Mouse (Mus musculus): ENCODE data around the gene Dennd5a. TPM values are rescaled to one million over a fixed set of nuclear protein-coding genes. Genes with fewer than 3 reads are reported as not detected.

Gene Dennd5a
- total RNA-seq, 1 experiment from 2014 or later = 133 TPM

Other genes starting within 250 kb of the Dennd5a start
- not detected in 2 replicates for gene BC051019, start 236.6 kb downstream of the Dennd5a start, total RNA-seq (2021)
- not detected in 2 replicates for gene Ascl3, start 228.7 kb downstream of the Dennd5a start, total RNA-seq (2021)
- 36.6 and 42.0 TPM in 2 replicates for gene Tmem9b, start 207.6 kb downstream of the Dennd5a start, total RNA-seq (2021)
- gene Nrip3, start 178.4 kb downstream of the Dennd5a start, total RNA-seq (2021) = 0.67 and 1.2 TPM in 2 replicates
- gene Scube2, start 94.8 kb downstream of the Dennd5a start, total RNA-seq (2021) = 0.64 and 0.78 TPM in 2 replicates
- 37.5 and 46.1 TPM in 2 replicates for gene Tmem41b, start 26.5 kb upstream of the Dennd5a start, total RNA-seq (2021)
- gene Ipo7, start 57.8 kb upstream of the Dennd5a start, total RNA-seq (2021) = 95.0 and 96.7 TPM in 2 replicates
- 10.9 and 15.4 TPM in 2 replicates for gene Zfp143, start 100.7 kb upstream of the Dennd5a start, total RNA-seq (2021)
- 13.8 and 15.3 TPM in 2 replicates for gene Wee1, start 161.6 kb upstream of the Dennd5a start, total RNA-seq (2021)